Mouse (Mus musculus) limb, embryonic 15.5 days (tissue): ENCODE results near the gene Lrp8. TPM values are rescaled to one million over a fixed set of nuclear protein-coding genes. Genes with fewer than 3 reads are reported as not detected.

Source experiments
- ATAC-seq: fragments of 200-750 bp; cut with Nextera tagmentation; 2 replicates; pipeline ENCODE4 v1.8.0; 2017; ENCODE audit warnings: low read depth, moderate TSS enrichment; ENCODE audit not compliant: insufficient number of reproducible peaks, low FRiP score, low TSS enrichment
- H3K27ac ChIP-seq: fragments of 300-500 bp; sonication (generic); 2 replicates; pipeline ENCODE4 v1.5.1; 2015; ENCODE audit warnings: moderate library complexity, mild to moderate bottlenecking, inconsistent platforms
- H3K27me3 ChIP-seq: fragments of 300-500 bp; sonication (generic); 2 replicates; pipeline ENCODE4 v1.6.1; 2015; ENCODE audit warnings: inconsistent platforms
- H3K36me3 ChIP-seq: fragments of 300-500 bp; sonication (generic); 2 replicates; pipeline ENCODE4 v1.6.1; 2015; ENCODE audit warnings: inconsistent platforms
- H3K4me1 ChIP-seq: fragments of 300-500 bp; sonication (generic); 2 replicates; pipeline ENCODE4 v1.6.1; 2015; ENCODE audit warnings: inconsistent platforms
- H3K4me2 ChIP-seq: fragments of 300-500 bp; sonication (generic); 2 replicates; pipeline ENCODE4 v1.6.1; 2015; ENCODE audit warnings: mild to moderate bottlenecking, inconsistent platforms
- H3K4me3 ChIP-seq: fragments of 300-500 bp; sonication (generic); 2 replicates; pipeline ENCODE4 v1.5.1; 2015; ENCODE audit warnings: mild to moderate bottlenecking, inconsistent platforms
- H3K9ac ChIP-seq: fragments of 300-500 bp; sonication (generic); 2 replicates; pipeline ENCODE4 v1.6.1; 2015; ENCODE audit warnings: inconsistent platforms
- H3K9me3 ChIP-seq: fragments of 300-500 bp; sonication (generic); 2 replicates; pipeline ENCODE4 v1.6.1; 2016; ENCODE audit warnings: inconsistent platforms
- WGBS: fragments of 180-500 bp; shearing (Covaris S2); methylation state at CpG from one replicate; pipeline ENCODE4 v1.1.7; 2015; 5-methylcytosine and 5-hydroxymethylcytosine counted together
- polyA plus RNA-seq: library from polyadenylated mRNA; unstranded; fragments of >200 nt; fragmentation: Nextera tagmentation; extraction: Ambion mirVana; gene quantifications from 2 replicates; pipeline ENCODE4 v1.2.1, GENCODE M21; 2015

Gene Lrp8
- polyA plus RNA-seq, 1 experiment from 2014 or later: 2.5 TPM

DNA sequence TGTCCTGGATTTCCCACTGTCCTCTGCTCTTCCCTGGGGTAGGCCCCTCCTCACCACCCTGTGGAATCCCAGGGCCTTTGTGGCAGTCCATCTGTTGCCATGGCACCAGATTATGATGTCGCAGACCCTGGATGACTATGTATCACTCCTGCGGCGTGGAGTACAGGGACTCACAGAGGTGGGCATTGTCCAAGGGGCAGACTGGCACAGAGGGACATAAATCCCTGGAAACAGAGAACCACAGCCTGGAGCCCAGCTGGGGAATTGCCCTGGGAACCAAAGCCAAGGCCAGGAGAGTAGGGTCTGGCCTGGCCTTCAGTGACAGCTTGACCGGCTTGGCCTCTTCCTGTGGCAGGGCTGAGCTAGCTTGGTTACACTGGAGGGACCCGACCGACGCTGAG is 28.8 kb downstream of the Lrp8 start:
- 88% methylated on average over 7 of the region's 7 CpGs for WGBS
- H3K27me3 ChIP-seq: no peaks in the 10 kb centered on the region
- H3K4me2 ChIP-seq: no peak overlapping the region

DNA sequence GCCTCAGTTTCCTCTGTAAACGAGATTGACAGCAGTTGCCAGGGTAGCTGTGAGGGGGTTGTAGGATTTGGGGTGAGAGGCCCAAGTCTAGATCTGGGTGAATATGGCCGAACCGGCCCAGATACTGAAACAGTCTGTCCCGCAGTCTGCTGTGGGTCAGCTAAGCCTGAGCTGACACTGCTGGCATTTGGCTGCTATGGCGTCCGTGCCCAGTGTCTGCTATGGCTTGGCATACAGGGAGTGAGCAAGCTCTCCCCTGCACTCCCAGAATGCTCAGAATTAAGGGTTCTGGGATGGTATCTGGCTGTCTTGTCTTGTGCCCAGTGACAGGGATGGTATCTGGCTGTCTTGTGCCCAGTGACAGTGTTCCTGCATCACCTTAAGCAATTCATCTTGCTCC is 29.6 kb downstream of the Lrp8 start:
- no peak overlapping the region for H3K9ac ChIP-seq
- no peaks in the 10 kb centered on the region for H3K9me3 ChIP-seq
- WGBS: 90% methylated on average over 6 of the region's 6 CpGs
- no peaks in the 10 kb centered on the region for H3K27me3 ChIP-seq
- no peak overlapping the region for H3K4me2 ChIP-seq
- peaks cover 29% of the 10 kb centered on the region for H3K4me1 ChIP-seq
- H3K4me3 ChIP-seq: no peak overlapping the region
- H3K36me3 ChIP-seq: 0 out of 2 replicates have a peak, but pooled peaks cover 2% of the 10 kb centered on the region
- no peak for ATAC-seq
- no peak overlapping the region for H3K27ac ChIP-seq

More for the DNA sequence above, 28.8 kb downstream of the Lrp8 start:
- H3K4me1 ChIP-seq: peaks cover 20% of the 10 kb centered on the region
- ATAC-seq: no peak
- no peak overlapping the region for H3K27ac ChIP-seq
- 0 out of 2 replicates have a peak, but pooled peaks cover 1% of the 10 kb centered on the region for H3K36me3 ChIP-seq
- no peak overlapping the region for H3K4me3 ChIP-seq
- H3K9me3 ChIP-seq: no peaks in the 10 kb centered on the region
- no peak overlapping the region for H3K9ac ChIP-seq

DNA sequence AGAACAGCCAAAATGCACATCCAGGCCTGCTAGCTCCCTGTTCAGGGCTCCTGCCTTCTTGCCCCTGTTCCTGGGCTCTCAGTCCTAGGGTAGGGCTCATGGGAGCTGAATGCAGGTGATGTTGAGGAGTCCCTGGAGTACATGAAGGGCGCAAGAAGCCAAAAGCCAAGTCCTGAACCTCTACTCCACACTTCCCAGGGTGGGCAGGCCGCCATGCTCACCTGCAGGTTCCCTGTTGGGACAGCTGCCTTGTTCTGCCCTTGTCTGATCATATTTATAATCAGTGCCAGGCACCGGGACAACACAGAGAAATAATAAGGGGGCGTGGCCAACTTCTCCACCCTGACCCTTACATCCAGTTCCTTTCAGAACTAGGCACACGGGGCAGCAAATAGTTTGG is 31.5 kb downstream of the Lrp8 start:
- Histone ChIP-seq H3K4me1 (peaks cover 30% of the 10 kb centered on the region), H3K4me3 (no peak overlapping the region), H3K27ac (no peak overlapping the region), H3K9ac (no peak overlapping the region), H3K27me3 (no peaks in the 10 kb centered on the region), H3K9me3 (no peaks in the 10 kb centered on the region), H3K4me2 (no peak overlapping the region), H3K36me3 (0 out of 2 replicates have a peak, but pooled peaks cover 2% of the 10 kb centered on the region)
- WGBS: 76% methylated on average over 5 of the region's 5 CpGs
- no peak for ATAC-seq

DNA sequence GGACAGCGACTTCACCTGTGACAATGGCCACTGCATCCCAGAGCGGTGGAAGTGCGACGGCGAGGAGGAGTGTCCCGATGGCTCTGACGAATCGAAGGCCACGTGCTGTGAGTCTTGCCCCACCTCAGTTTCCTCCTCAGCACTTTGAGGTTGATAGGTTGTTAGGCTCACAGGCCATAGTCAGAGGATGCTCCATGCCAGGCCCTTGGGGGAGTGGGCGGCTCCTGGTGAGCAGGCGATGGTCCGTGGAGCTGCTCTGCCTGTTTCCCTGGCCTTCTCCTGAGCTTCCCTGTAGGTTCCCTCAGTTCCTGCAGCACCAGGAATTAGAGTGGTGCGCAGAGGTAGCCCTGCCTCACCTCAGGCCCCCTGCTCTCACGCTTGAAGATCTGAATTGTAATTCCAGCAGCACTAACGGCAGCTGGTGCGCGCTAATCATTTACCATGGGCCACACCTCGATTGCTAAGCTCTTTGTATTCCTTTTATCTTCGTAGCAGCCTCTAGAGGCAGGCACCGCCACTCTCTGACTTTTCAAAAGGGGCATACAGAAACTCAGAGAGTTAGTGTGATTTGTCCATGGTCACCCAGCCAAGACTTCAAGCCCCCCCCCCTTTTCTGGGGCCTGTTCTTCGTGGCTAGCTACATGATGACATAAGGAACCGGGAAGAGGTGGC is 32.7 kb downstream of the Lrp8 start:
- 0 out of 2 replicates have a peak, but pooled peaks cover 2% of the 10 kb centered on the region for H3K36me3 ChIP-seq
- H3K4me2 ChIP-seq: no peak overlapping the region
- H3K4me1 ChIP-seq: peaks cover 18% of the 10 kb centered on the region
- 65% methylated on average over 22 of the region's 22 CpGs for WGBS
- H3K27me3 ChIP-seq: no peaks in the 10 kb centered on the region
- no peak for ATAC-seq
- H3K9ac ChIP-seq: no peak overlapping the region
- no peaks in the 10 kb centered on the region for H3K9me3 ChIP-seq
- H3K27ac ChIP-seq: no peak overlapping the region
- H3K4me3 ChIP-seq: no peak overlapping the region

DNA sequence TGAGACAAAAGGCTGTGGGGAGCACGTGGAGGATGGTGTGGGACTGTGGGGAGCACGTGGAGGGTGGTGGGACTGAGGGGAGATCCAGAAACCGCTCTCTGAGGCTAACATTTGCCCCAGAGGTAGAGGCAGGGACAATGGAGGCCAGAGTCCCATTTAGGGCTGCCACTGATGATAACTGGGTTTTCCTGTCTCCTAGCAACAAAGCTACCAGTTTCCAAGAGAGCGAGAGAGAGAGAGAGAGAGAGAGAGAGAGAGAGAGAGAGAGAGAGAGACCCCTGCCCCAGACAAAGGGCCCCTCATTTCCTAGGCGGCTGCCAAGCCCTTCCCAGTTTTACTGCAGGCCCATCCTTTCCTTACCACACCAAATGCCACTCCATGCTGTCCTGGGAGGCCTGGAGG is 33.4 kb downstream of the Lrp8 start:
- peaks cover 15% of the 10 kb centered on the region for H3K4me1 ChIP-seq
- H3K9ac ChIP-seq: no peak overlapping the region
- ATAC-seq: no peak
- H3K4me3 ChIP-seq: no peak overlapping the region
- H3K9me3 ChIP-seq: no peaks in the 10 kb centered on the region
- 0 out of 2 replicates have a peak, but pooled peaks cover 2% of the 10 kb centered on the region for H3K36me3 ChIP-seq
- H3K27me3 ChIP-seq: no peaks in the 10 kb centered on the region
- WGBS: 68% methylated on average over 5 of the region's 5 CpGs
- no peak overlapping the region for H3K27ac ChIP-seq
- H3K4me2 ChIP-seq: no peak overlapping the region

DNA sequence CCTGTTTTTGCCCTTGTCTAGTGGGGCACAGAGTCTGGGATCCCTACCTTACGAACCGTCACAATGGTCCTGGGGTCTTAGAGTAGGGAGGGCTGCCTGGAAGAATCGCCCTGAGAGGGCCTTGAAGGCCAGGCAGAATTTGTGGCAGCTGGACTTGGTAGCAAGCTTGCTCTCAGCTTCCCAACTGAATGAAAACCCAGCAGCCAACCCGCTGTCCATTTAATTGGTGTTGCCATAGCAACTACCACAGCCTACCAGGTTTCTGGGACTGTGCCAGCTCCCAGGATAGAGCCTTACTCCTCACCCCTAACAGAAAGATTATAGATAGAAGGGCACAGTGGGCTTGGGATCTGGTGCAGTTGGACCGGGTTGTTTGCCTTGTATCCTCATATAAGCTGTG is 34.7 kb downstream of the Lrp8 start:
- 56% methylated on average over 5 of the region's 5 CpGs for whole genome bisulfite sequencing
- Histone ChIP-seq H3K36me3 (0 out of 2 replicates have a peak, but pooled peaks cover 2% of the 10 kb centered on the region), H3K27ac (no peak overlapping the region), H3K27me3 (no peaks in the 10 kb centered on the region), H3K4me2 (no peak overlapping the region), H3K4me3 (no peak overlapping the region), H3K9ac (no peak overlapping the region), H3K9me3 (no peaks in the 10 kb centered on the region), H3K4me1 (peaks cover 15% of the 10 kb centered on the region)
- no peak for ATAC-seq

DNA sequence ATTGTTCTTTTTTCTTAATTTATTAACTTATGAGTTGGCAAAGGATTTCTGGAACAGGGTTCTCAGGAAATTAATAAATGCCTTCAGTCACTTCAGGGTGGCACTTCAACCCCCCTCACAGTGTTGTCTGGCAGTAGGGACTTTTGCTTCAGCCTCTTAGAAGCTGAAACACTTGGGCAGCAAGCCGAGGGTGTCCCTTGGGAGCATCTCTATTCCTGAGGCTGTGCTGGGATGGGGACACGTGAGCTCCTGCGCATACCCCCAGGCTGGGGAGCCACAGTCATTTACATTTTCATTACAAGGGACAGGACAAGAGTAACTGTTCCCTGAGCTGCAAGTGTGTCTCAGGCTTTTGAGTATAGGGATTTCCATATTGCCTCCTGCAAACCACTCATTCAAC is 35.8 kb downstream of the Lrp8 start:
- Histone ChIP-seq H3K27me3 (no peaks in the 10 kb centered on the region), H3K36me3 (0 out of 2 replicates have a peak, but pooled peaks cover 2% of the 10 kb centered on the region), H3K9me3 (no peaks in the 10 kb centered on the region), H3K4me3 (no peak overlapping the region), H3K4me2 (no peak overlapping the region), H3K4me1 (peaks cover 15% of the 10 kb centered on the region), H3K9ac (no peak overlapping the region), H3K27ac (no peak overlapping the region)
- WGBS: 69% methylated on average over 3 of the region's 3 CpGs
- ATAC-seq: no peak

DNA sequence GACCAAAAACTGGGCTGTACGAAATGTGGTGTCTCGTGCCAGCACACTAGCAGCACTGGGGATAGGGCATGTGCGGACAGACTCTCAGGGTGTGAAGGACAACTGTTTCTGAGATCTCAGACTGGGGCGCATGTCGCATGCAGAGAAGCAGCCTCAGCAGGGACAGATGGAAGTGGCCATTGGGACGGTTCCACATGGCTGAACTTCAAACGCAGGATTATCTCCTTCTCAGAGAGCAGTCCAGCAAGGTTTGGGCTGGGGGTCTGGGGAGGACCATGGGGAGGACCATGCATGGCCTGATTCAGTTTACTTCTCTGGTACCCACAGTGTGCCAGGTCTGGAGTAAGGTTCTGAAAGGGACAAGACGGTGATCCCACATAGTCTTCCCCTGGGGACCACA is 41.6 kb downstream of the Lrp8 start:
- H3K36me3 ChIP-seq: no peaks in the 10 kb centered on the region
- H3K4me3 ChIP-seq: no peak overlapping the region
- H3K4me2 ChIP-seq: no peak overlapping the region
- 91% methylated on average over 8 of the region's 8 CpGs for WGBS
- ATAC-seq: no peak
- no peak overlapping the region for H3K27ac ChIP-seq
- H3K27me3 ChIP-seq: peaks cover 15% of the 10 kb centered on the region
- H3K9ac ChIP-seq: no peak overlapping the region
- no peaks in the 10 kb centered on the region for H3K9me3 ChIP-seq
- H3K4me1 ChIP-seq: 0 out of 2 replicates have a peak, but pooled peaks cover 5% of the 10 kb centered on the region

DNA sequence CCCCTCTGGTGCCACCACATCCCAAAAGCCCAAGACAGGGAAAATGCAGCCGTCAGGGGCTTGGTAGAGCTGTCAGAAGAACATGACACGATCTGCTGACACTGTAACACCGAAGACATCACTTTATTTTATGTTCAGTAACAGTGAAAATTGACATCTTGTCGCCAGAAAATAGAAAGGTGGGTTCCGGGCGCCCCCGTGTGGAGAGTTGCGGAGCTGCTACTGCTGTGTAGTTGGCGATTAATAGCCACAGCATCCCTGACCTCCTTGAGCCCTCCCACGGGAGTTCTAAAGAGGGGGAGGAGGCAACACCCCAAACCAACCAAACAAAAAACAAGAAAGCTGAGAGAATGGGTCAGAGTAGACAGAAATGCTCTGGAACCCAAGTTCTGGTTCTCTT is 42.9 kb downstream of the Lrp8 start:
- peaks cover 15% of the 10 kb centered on the region for H3K27me3 ChIP-seq
- ATAC-seq: no peak
- H3K4me1 ChIP-seq: 0 out of 2 replicates have a peak, but pooled peaks cover 5% of the 10 kb centered on the region
- H3K4me2 ChIP-seq: no peak overlapping the region
- H3K27ac ChIP-seq: no peak overlapping the region
- H3K36me3 ChIP-seq: no peaks in the 10 kb centered on the region
- no peaks in the 10 kb centered on the region for H3K9me3 ChIP-seq
- H3K9ac ChIP-seq: no peak overlapping the region
- WGBS: 2% methylated on average over 10 of the region's 10 CpGs
- H3K4me3 ChIP-seq: no peak overlapping the region

DNA sequence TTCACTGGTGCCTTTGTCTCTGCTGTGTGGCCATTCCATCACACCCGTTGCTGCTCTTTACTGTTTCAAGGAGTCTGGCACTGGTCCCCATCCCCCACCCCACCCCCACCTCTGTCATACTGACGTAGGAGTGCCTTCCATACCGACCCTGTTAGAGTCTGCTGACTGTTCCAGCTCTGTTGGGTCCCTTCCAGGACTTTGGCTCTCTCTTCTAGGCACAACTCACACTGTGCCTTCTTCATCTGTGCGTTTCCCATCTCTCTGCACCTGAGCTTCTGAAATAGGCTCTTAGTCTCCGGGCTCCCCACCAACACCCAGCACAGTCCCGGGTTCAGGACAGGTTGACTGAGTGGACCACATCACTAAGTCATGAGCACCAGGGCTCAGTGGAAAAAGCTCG is 44.7 kb downstream of the Lrp8 start:
- ATAC-seq: no peak
- H3K9me3 ChIP-seq: no peaks in the 10 kb centered on the region
- H3K27me3 ChIP-seq: peaks cover 15% of the 10 kb centered on the region
- no peak overlapping the region for H3K9ac ChIP-seq
- no peak overlapping the region for H3K27ac ChIP-seq
- no peaks in the 10 kb centered on the region for H3K36me3 ChIP-seq
- H3K4me2 ChIP-seq: no peak overlapping the region
- H3K4me1 ChIP-seq: 0 out of 2 replicates have a peak, but pooled peaks cover 5% of the 10 kb centered on the region
- WGBS: 76% methylated on average over 7 of the region's 7 CpGs
- no peak overlapping the region for H3K4me3 ChIP-seq

DNA sequence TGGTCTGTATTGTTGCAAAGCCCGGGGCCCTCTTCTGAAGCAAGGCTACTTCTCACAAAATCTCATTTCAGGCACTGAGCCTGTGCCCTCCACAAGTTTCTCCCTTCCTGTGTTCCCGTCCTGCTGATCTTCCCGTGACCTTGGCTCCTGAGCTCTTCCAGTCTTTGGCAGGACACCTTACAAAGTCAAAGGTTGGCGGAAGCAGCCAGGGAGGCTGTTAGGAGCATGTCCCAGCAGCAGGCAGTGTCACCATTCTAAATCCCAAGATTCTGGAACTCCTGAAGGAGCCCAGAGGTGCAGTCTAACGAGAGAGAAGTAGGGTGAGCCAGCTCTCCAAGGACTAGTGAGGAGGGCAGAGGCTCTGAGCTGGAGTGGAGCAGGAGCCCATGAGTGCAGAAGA is 46.5 kb downstream of the Lrp8 start:
- ATAC-seq: no peak
- H3K27ac ChIP-seq: no peak overlapping the region
- 75% methylated on average over 5 of the region's 5 CpGs for WGBS
- peaks cover 15% of the 10 kb centered on the region for H3K27me3 ChIP-seq
- H3K36me3 ChIP-seq: no peaks in the 10 kb centered on the region
- 0 out of 2 replicates have a peak, but pooled peaks cover 5% of the 10 kb centered on the region for H3K4me1 ChIP-seq
- H3K9me3 ChIP-seq: no peaks in the 10 kb centered on the region
- H3K4me3 ChIP-seq: no peak overlapping the region
- H3K4me2 ChIP-seq: no peak overlapping the region
- no peak overlapping the region for H3K9ac ChIP-seq

DNA sequence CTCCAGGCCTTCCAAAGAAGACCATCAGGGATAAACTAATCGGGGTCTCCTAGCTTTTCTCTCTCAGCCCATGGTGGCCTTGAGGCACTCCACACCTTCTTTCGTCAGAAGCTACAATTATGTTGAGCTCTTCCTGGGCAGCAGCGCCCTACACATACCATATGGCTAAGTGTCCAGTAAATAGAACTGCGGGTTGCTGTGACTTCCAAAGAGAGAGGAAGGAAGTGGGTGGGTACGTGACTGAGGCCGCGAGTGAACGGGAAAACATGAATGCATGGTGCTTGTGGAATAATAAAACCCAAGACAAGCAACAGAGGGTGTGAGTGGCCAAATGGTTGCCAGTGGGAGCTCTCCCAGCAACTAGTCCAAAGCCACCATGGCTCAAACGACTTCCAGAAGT is 47.6 kb downstream of the Lrp8 start:
- no peak overlapping the region for H3K9ac ChIP-seq
- 0 out of 2 replicates have a peak, but pooled peaks cover 5% of the 10 kb centered on the region for H3K4me1 ChIP-seq
- ATAC-seq: no peak
- peaks cover 15% of the 10 kb centered on the region for H3K27me3 ChIP-seq
- no peaks in the 10 kb centered on the region for H3K9me3 ChIP-seq
- no peak overlapping the region for H3K27ac ChIP-seq
- WGBS: 63% methylated on average over 9 of the region's 9 CpGs
- no peak overlapping the region for H3K4me2 ChIP-seq
- H3K4me3 ChIP-seq: no peak overlapping the region
- no peaks in the 10 kb centered on the region for H3K36me3 ChIP-seq
